Mouse (Mus musculus) liver, embryonic 15.5 days (tissue): Measurements from ENCODE around the gene Gm13271. TPM values are rescaled to one million over a fixed set of nuclear protein-coding genes. Genes with fewer than 3 reads are reported as not detected.
A peak's percentile ranks its signal among the peaks of the same experiment; 100 is the strongest.
"Not testable (repeated sequence)": the region's sequence is repeated elsewhere in the genome, so short reads cannot be mapped to it uniquely, and the experiment has no call there.

Experiments used
- ATAC-seq: fragments of 200-750 bp; cut with Nextera tagmentation; 2 replicates; pipeline ENCODE4 v1.8.0; 2017; ENCODE audit warnings: moderate number of reproducible peaks, mild to moderate bottlenecking, moderate library complexity; ENCODE audit not compliant: insufficient read depth
- H3K27ac ChIP-seq: fragments of 300-500 bp; sonication (generic); replicated peaks from 2 replicates; pipeline ENCODE4 v1.5.1; 2015; ENCODE audit warnings: mild to moderate bottlenecking, inconsistent platforms
- H3K27me3 ChIP-seq: fragments of 300-500 bp; sonication (generic); 2 replicates; pipeline ENCODE4 v1.6.1; 2015; ENCODE audit warnings: mild to moderate bottlenecking, inconsistent platforms
- H3K36me3 ChIP-seq: fragments of 300-500 bp; sonication (generic); replicated peaks from 2 replicates; pipeline ENCODE4 v1.6.1; 2015; ENCODE audit warnings: moderate library complexity, mild to moderate bottlenecking, inconsistent platforms
- H3K4me1 ChIP-seq: fragments of 300-500 bp; sonication (generic); replicated peaks from 2 replicates; pipeline ENCODE4 v1.6.1; 2015; ENCODE audit warnings: inconsistent platforms
- H3K4me2 ChIP-seq: fragments of 300-500 bp; sonication (generic); 2 replicates; pipeline ENCODE4 v1.6.1; 2015; ENCODE audit warnings: moderate library complexity, mild to moderate bottlenecking, inconsistent platforms
- H3K4me3 ChIP-seq: fragments of 300-500 bp; sonication (generic); replicated peaks from 2 replicates; pipeline ENCODE4 v1.5.1; 2015; ENCODE audit warnings: mild to moderate bottlenecking, inconsistent platforms
- H3K9ac ChIP-seq: fragments of 300-500 bp; sonication (generic); 2 replicates; pipeline ENCODE4 v1.6.1; 2015; ENCODE audit warnings: moderate library complexity, mild to moderate bottlenecking, inconsistent platforms
- H3K9me3 ChIP-seq: fragments of 300-500 bp; sonication (generic); replicated peaks from 2 replicates; pipeline ENCODE4 v1.6.1; 2016; ENCODE audit warnings: inconsistent platforms
- WGBS: fragments of 180-500 bp; shearing (Covaris S2); methylation state at CpG from one replicate; pipeline ENCODE4 v1.1.7; 2015; ENCODE audit warnings: mixed read lengths; ENCODE audit not compliant: insufficient replicate concordance; 5-methylcytosine and 5-hydroxymethylcytosine counted together
- polyA plus RNA-seq: library from polyadenylated mRNA; unstranded; fragments of >200 nt; fragmentation: Nextera tagmentation; extraction: Ambion mirVana; gene quantifications from 2 replicates; pipeline ENCODE4 v1.2.1, GENCODE M21; 2015

Gene Gm13271
- polyA plus RNA-seq, 1 experiment from 2014 or later, result not detected

- ATAC-seq, result no peak
- no peaks in the 10 kb centered on the region for H3K4me1 ChIP-seq
These were observed 16.2 kb upstream of the Gm13271 start for GRCm38 (mm10) chr4:88738480-88738879.

DNA sequence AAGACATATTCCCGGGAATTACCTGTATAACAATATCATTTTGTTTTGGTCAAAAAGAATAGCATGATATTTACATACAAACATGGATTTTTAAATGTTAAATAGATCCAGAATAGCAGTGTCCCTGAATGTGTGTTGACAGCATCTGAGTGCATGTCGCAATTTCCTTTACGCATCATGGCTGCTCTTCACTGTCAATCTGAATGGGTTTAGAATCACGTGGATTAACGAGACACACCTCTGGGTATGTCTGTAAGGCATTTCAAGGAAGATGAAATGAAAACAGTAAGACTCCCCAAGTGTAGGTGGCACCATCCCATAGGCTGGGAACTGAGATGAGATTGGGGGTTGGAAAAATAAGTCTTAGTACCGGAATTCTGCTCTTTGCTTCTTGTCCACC lies 15.6 kb upstream of the Gm13271 start:
- Histone ChIP-seq H3K27ac (no peak overlapping the region), H3K9me3 (no peaks in the 10 kb centered on the region), H3K36me3 (no peaks in the 10 kb centered on the region), H3K4me2 (no peak overlapping the region), H3K9ac (no peak overlapping the region), H3K27me3 (peaks cover 3% of the 10 kb centered on the region; the same call in 1 of the 2 replicates), H3K4me3 (no peak overlapping the region), H3K4me1 (no peaks in the 10 kb centered on the region)
- WGBS, result 63% methylated on average over 6 of the region's 6 CpGs
- no peak for ATAC-seq

More at GRCm38 (mm10) chr4:88738480-88738879, 16.2 kb upstream of the Gm13271 start:
- H3K4me3 ChIP-seq, result no peak overlapping the region
- H3K27ac ChIP-seq, result no peak overlapping the region
- H3K9me3 ChIP-seq, result no peaks in the 10 kb centered on the region
- no peak overlapping the region for H3K9ac ChIP-seq
- H3K27me3 ChIP-seq, result peaks cover 3% of the 10 kb centered on the region; the same call in 1 of the 2 replicates
- WGBS, result 0% methylated on average over 2 of the region's 2 CpGs
- H3K36me3 ChIP-seq, result no peaks in the 10 kb centered on the region
- no peak overlapping the region for H3K4me2 ChIP-seq

DNA sequence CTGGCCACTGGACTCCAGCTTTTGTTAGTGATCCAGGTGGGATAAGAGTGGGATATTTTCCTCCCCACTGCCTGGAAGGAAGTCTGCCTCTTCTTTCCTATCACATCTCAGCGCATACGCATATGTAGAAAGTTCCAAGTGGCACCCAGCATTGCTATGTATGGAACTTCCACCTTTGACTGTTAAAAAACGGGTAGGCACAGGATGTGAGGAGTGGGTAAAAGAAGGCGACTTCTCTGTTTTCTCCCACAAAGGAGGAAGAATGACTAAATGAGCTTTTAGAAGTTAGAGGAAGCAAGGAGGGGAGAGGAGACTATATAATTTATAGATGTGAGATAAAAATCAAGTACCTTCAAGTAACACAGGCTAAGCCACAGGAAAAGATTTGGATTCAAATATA lies 13.2 kb upstream of the Gm13271 start:
- Histone ChIP-seq H3K27me3 (peaks cover 3% of the 10 kb centered on the region; the same call in 1 of the 2 replicates), H3K4me2 (no peak overlapping the region), H3K4me1 (no peaks in the 10 kb centered on the region), H3K36me3 (no peaks in the 10 kb centered on the region), H3K27ac (no peak overlapping the region), H3K9ac (no peak overlapping the region), H3K9me3 (no peaks in the 10 kb centered on the region), H3K4me3 (no peak overlapping the region)
- 39% methylated on average over 4 of the region's 4 CpGs for WGBS
- no peak for ATAC-seq

DNA sequence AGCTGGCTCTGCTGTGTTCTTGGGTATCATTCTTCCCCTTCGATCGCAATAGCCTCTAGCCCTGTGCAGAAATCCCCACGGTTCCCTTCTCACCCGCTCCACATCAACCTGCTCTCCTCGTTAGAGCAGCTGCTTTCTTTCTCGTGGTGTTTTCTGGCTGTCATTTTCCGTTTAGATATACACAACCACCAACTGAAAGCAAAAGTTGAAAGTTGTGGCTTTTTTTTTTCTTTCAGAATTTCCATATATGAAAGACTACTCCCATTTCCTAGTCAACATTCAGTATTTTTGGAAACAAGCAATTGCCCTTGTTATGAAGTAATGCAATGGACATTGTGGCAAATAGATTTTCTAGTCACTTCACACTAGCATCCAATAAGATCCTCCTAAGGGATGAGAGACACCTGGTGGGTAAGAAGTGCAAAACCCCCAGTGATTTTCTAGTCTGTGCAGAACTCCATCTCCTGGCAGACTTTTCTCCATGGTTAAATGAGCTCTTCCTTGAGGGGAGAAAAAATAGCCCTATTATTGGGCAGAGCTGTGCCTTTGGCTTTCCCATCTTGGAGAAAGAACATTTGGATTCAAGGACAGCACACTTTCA lies 11.8 kb upstream of the Gm13271 start:
- Histone ChIP-seq H3K27me3 (peaks cover 3% of the 10 kb centered on the region; the same call in 1 of the 2 replicates), H3K4me2 (no peak overlapping the region), H3K9ac (no peak overlapping the region), H3K9me3 (no peaks in the 10 kb centered on the region), H3K27ac (no peak overlapping the region), H3K4me1 (no peaks in the 10 kb centered on the region), H3K4me3 (no peak overlapping the region), H3K36me3 (no peaks in the 10 kb centered on the region)
- WGBS, result 45% methylated on average over 7 of the region's 7 CpGs
- no peak for ATAC-seq

GRCm38 (mm10) chr4:88744207-88744606 lies 10.5 kb upstream of the Gm13271 start:
- Histone ChIP-seq H3K4me1 (no peaks in the 10 kb centered on the region), H3K27me3 (peaks cover 3% of the 10 kb centered on the region; the same call in 1 of the 2 replicates), H3K9me3 (no peaks in the 10 kb centered on the region), H3K4me2 (no peak overlapping the region), H3K36me3 (no peaks in the 10 kb centered on the region), H3K27ac (no peak overlapping the region), H3K4me3 (no peak overlapping the region), H3K9ac (no peak overlapping the region)
- WGBS, result 37% methylated on average over 3 of the region's 3 CpGs
- ATAC-seq, result no peak

DNA sequence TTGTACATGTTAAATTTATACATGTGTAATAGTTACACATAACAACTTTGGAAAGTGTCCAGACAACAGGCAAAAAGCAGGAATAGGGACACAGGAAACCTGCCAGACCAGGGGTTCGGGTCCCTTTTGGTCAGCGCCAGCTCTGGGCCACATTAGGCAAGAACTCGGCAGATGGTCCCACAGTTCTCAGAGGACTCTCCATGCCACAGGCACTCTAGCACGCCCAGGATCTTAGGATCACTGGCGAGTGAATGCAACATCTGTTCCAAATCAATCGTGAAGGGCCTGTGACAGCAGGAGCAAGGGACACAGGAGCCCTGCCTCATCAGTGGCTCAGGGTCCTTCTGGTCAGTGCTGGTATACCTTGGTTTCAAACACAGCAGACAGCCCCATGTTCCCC lies 4.7 kb upstream of the Gm13271 start:
- Histone ChIP-seq H3K4me3 (no peak overlapping the region), H3K27me3 (no peaks in the 10 kb centered on the region), H3K9ac (no peak overlapping the region), H3K4me1 (no peaks in the 10 kb centered on the region), H3K4me2 (no peak overlapping the region), H3K27ac (no peak overlapping the region), H3K36me3 (no peaks in the 10 kb centered on the region), H3K9me3 (no peaks in the 10 kb centered on the region)
- ATAC-seq, result no peak
- 52% methylated on average over 6 of the region's 6 CpGs for WGBS

- Histone ChIP-seq H3K27ac (peak overlapping the region; percentile 86), H3K4me2 (peak overlapping the region; percentile 85), H3K4me3 (peak overlapping the region; percentile 66), H3K9ac (peak overlapping the region; percentile 57)
- ATAC-seq, H3K27me3 ChIP-seq, H3K9me3 ChIP-seq, H3K36me3 ChIP-seq, H3K4me1 ChIP-seq: not testable (repeated sequence)
- 9% methylated on average over 29 of the region's 31 CpGs for WGBS
These were observed 2.2 kb downstream of the Gm13271 start for GRCm38 (mm10) chr4:88756581-88757513.

GRCm38 (mm10) chr4:88757628-88758031 lies 3.0 kb downstream of the Gm13271 start:
- H3K9ac ChIP-seq, result peak overlapping the region; percentile 57
- H3K27me3 ChIP-seq, H3K36me3 ChIP-seq, H3K4me1 ChIP-seq, H3K9me3 ChIP-seq: not testable (repeated sequence)
- H3K4me2 ChIP-seq, result peak overlapping the region; percentile 85
- ATAC-seq, result peak; percentile 100
- peak overlapping the region; percentile 66 for H3K4me3 ChIP-seq
- H3K27ac ChIP-seq, result peak overlapping the region; percentile 86
- under 1% methylated on average over 20 of the region's 21 CpGs for WGBS

DNA sequence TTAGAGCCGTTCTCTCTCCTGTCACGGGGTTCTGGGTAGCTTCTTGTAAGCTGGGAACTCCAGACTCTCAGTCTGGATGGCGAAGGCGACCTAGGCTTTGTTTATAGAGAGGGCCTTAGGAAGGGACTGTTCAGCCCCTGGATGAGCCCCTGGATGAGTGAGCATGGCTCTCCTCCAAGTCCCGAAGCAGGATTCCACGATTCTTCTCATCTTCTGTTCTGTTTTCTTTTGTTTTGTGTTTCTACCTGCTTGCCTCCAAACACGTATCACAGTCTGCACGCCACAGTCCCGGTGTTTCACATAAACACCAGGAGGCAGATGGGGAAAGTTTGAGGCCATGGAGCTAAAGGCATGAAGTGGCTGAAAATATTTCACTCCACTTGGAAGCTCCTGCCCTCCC lies 4.1 kb downstream of the Gm13271 start:
- H3K27ac ChIP-seq, H3K4me2 ChIP-seq, H3K36me3 ChIP-seq, ATAC-seq, H3K4me3 ChIP-seq, H3K27me3 ChIP-seq, H3K9ac ChIP-seq, H3K4me1 ChIP-seq, H3K9me3 ChIP-seq: not testable (repeated sequence)
- WGBS, result 68% methylated on average over 9 of the region's 9 CpGs

DNA sequence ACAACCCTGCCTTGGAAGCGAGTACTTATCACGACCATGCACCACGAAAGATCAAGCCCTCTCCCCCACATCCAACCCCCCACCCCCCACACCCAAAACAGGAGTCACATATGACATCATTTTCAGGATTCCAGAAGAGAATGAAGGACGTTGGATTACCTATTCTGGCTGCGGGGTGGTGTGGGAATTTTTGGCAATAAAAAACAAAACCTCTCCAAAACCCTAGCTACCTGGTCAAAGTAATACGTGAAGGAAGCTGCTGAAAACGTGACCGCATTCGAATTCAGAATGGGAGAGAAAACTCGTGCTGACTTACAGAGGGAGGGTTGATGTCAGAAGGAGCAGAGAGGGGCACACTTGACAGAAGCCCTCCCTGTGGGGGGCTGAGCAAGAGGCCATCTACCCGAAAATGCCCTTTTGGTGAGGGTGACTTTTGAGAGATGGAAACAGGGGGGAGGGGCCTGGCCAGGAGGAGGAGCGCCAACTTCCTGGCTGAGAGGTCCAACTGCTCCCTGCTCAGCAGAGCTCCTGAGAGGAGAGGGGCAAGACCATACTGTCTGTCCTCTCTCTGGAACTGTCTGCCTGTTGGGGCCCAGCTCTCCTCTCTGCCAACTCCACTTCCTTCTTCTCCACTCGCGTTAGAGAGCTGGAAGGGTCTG lies 5.1 kb downstream of the Gm13271 start, which contains the start of gene Gm13283:
TSS of gene Gm13283 (plus strand) at position 510 of the 659 bp plus-strand sequence.
- not testable (repeated sequence) for H3K27me3 ChIP-seq, H3K27ac ChIP-seq, H3K4me1 ChIP-seq, H3K9ac ChIP-seq, ATAC-seq, H3K9me3 ChIP-seq, H3K36me3 ChIP-seq
- H3K4me2 ChIP-seq, result peak within 1 kb of the TSS; percentile 67
- peak within 1 kb of the TSS; percentile 46 for H3K4me3 ChIP-seq
- WGBS, result 14% methylated on average over 10 of the region's 14 CpGs

DNA sequence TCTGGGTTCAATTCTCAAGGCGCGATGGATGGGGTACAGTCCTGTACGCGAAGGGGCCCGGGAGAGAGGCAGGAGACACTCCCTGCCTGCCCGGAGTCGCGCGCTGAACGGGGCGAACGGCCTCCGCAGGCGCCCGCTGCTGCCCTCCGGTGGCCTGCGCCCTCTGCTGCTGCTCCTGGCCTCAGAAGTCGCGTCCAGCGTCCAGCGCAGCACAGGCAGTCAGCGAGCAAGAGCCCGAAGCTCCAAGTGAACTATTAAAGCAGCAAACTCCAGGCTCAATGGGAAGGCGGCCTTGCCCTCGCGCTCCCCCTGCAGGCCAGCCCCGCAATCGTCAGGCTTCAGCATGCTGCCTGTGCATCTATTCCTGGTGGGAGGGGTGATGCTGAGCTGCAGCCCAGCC lies 5.8 kb downstream of the Gm13271 start:
- H3K9ac ChIP-seq, ATAC-seq, H3K27me3 ChIP-seq, H3K36me3 ChIP-seq, H3K4me1 ChIP-seq, H3K27ac ChIP-seq, H3K9me3 ChIP-seq: not testable (repeated sequence)
- 0% methylated on average over 27 of the region's 28 CpGs for WGBS
- Histone ChIP-seq H3K4me2 (peak overlapping the region; percentile 67), H3K4me3 (peak overlapping the region; percentile 46)
